Mouse (Mus musculus) splenic B cell, adult 2 months (primary cell): Measurements from ENCODE around the gene Mpped2.

Experiments used
- DNase-seq: peaks from one replicate; pipeline ENCODE4 v3.0.0-alpha.2; 2011; ENCODE audit warnings: low read depth, low spot score
- H3K27me3 ChIP-seq: 2 replicates; pipeline ENCODE4 v1.6.1; 2012; ENCODE audit warnings: mild to moderate bottlenecking, low read length, moderate library complexity, mixed read lengths; ENCODE audit not compliant: control insufficient read depth, poor library complexity, insufficient read depth, severe bottlenecking
- H3K36me3 ChIP-seq: 2 replicates; pipeline ENCODE4 v1.6.1; 2012; ENCODE audit warnings: mild to moderate bottlenecking, low read length, moderate library complexity, mixed read lengths; ENCODE audit not compliant: control insufficient read depth, poor library complexity, insufficient read depth, severe bottlenecking

Gene Mpped2

DNA sequence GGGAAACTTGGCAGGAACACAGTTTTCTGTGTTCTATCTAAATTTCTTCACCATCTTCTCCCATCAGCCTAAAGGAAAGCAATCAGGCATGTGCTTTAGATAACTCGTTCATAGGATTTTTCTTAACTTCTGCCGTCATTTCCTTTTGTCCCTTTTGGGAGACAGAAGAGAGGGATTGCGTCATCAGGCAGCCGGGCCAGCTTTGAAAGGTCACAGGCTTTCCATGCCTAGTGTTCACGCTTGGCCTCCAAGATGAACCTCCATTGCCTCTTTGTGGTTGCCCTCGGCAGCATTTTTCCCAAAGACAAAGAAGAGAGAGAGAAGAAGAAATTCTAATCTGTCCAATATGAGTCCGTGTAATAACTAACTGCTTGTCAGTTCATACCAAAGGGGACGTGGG, 95.0 kb downstream of the Mpped2 start:
- Histone ChIP-seq H3K36me3 (no peaks in the 10 kb centered on the region), H3K27me3 (no peaks in the 10 kb centered on the region)
- DNase-seq, result no peak

DNA sequence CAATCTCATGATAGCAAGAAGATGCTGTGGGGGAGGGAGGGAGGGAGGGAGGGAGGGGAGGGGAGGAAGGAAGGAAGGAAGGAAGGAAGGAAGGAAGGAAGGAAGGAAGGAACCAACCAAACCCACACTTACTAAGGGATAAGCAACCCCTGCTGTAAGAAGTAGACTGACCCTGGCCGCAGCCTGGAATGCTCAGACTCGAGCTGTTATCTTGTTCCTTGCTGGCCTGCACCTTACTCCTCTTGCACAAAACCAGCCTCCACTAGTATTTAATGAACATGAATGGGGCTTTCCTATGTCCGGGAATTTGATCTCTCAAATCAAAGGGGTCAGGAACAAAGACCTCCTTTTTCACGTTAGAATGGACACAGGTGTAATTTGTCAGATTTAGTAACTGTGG, 95.5 kb downstream of the Mpped2 start:
- no peak for DNase-seq
- H3K27me3 ChIP-seq, result no peaks in the 10 kb centered on the region

GRCm38 (mm10) chr2:106789694-106790328, 96.7 kb downstream of the Mpped2 start:
- Histone ChIP-seq H3K36me3 (no peaks in the 10 kb centered on the region), H3K27me3 (no peaks in the 10 kb centered on the region)
- DNase-seq, result no peak

More for the DNA sequence above, 95.5 kb downstream of the Mpped2 start:
- no peaks in the 10 kb centered on the region for H3K36me3 ChIP-seq

GRCm38 (mm10) chr2:106790329-106790701, 97.2 kb downstream of the Mpped2 start:
- DNase-seq, result no peak
- Histone ChIP-seq H3K27me3 (no peaks in the 10 kb centered on the region), H3K36me3 (no peaks in the 10 kb centered on the region)

DNA sequence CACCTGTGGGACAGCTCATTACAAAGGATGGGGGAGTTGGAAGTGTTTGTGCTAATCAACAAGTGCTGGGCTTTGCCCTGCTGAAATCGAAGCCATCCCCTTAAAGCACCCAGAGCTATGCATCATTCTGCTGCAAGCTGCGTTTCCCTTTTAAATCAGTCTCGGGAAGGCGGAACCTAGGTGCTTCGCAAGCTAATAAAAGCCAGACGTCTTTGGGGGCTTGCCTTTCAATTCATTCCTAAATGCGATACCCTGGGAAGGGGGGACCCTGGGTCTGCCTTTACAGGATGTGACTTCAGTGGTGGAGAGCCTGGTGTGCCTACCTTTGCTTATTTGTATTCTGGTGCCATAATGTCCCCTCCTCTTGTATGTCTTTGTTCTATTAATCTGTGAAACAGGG, 103.2 kb downstream of the Mpped2 start:
- DNase-seq, result no peak
- no peaks in the 10 kb centered on the region for H3K36me3 ChIP-seq
- H3K27me3 ChIP-seq, result no peaks in the 10 kb centered on the region

DNA sequence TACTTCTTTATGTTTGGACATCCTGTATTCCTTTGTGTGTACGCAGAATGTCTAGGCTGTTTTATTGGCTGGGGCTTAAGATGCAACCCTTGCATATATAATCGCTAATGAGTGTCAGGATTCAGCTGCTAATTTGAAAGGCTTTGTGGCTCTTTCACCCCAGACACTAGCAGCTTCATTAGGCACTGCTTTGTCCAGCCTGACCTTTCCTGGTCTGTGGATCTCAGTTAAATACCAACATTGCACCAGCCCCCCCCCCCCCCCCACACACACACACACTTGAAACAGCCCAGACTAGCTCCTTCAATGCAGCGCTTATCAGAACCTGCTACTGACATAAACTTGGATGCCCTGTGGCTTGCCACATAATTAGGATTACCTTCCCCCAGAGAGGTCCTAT, 104.8 kb downstream of the Mpped2 start:
- H3K27me3 ChIP-seq, result no peaks in the 10 kb centered on the region
- no peak for DNase-seq
- H3K36me3 ChIP-seq, result no peaks in the 10 kb centered on the region

- no peaks in the 10 kb centered on the region for H3K27me3 ChIP-seq
- no peak for DNase-seq
- H3K36me3 ChIP-seq, result no peaks in the 10 kb centered on the region
Observed at GRCm38 (mm10) chr2:106798824-106799223, 105.8 kb downstream of the Mpped2 start.

DNA sequence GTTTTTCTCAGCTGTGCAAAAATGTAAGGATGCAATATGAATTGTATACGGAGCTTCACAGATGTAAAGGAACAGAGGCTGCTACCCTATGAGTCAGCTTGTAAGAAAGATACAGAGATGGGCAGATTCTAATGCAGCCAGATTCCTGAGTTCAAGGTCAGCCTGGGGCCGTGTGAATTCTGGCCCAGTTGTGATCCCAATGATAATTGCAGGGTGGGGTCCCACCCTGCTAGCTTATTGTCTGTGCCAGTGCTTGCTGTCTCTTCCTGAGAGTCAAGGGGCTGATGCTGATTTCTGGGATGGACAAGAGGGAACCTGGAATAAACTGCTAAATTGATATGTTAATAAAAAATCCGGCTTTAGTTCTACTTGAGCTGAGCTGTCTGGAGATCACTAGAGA, 122.8 kb downstream of the Mpped2 start:
- Histone ChIP-seq H3K27me3 (no peaks in the 10 kb centered on the region), H3K36me3 (no peaks in the 10 kb centered on the region)
- DNase-seq, result no peak

- DNase-seq, result no peak
- no peaks in the 10 kb centered on the region for H3K36me3 ChIP-seq
- H3K27me3 ChIP-seq, result no peaks in the 10 kb centered on the region
Observed at GRCm38 (mm10) chr2:106821292-106821691, 128.2 kb downstream of the Mpped2 start.

GRCm38 (mm10) chr2:106821883-106822282, 128.8 kb downstream of the Mpped2 start:
- H3K27me3 ChIP-seq, result no peaks in the 10 kb centered on the region
- no peak for DNase-seq
- no peaks in the 10 kb centered on the region for H3K36me3 ChIP-seq

GRCm38 (mm10) chr2:106822540-106822939, 129.5 kb downstream of the Mpped2 start:
- H3K27me3 ChIP-seq, result no peaks in the 10 kb centered on the region
- no peaks in the 10 kb centered on the region for H3K36me3 ChIP-seq
- no peak for DNase-seq

DNA sequence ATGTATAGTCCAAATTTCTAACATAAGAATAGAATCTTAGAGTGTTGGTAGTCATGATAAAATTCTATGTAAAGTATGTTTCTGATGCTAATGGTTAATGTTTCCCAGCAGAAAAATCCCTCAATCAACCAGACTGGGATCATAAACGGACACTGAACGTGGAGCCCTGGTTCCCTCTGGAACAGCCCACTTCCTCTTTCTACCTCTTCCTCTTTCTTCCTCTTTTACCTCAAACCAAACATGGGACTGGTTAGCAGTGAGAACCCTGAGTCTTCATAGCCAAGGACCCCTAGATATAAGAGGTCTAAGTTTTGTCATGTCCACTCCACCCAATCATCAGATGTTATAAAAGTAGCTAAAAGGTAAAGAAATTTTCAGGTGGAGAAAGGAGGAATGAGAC, 132.4 kb downstream of the Mpped2 start:
- no peaks in the 10 kb centered on the region for H3K27me3 ChIP-seq
- DNase-seq, result no peak
- no peaks in the 10 kb centered on the region for H3K36me3 ChIP-seq

DNA sequence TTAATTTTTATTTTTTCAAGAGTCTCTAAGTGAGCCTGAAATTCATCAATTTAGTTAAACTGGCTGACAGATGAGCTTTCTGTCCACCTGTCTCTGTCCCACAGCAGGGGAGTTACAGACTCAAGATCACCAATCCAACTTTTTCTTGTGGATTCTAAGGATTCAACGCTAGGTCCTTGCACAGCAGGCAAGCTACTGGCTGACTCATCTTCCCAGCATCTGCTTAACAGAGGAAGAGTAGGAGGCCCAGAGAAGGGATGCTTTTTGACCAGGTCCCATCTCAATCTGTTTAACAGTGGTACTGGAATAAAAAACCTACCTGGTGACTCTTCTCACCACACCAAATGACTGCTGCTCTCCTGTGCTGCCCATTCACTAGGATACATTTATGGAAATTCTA, 133.0 kb downstream of the Mpped2 start:
- Histone ChIP-seq H3K27me3 (no peaks in the 10 kb centered on the region), H3K36me3 (no peaks in the 10 kb centered on the region)
- no peak for DNase-seq

DNA sequence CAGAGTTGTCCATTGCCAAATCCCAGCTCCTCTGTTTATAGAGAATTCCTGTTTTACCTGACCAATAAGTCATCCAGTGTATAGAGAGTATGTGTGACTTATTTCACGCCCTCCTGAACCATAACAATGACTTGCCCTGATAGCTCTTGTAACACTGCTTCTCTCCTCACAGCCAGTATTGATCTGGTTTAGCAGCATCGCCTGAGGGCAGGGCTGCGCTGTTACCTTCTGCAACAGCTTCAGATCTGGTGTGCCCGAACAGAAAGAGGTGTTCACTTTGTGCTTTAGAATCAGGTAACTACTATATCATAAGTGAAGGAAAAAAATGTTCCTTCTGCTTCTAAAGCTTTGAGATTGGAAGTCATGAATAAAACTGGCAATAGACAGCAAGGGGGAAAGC, 133.7 kb downstream of the Mpped2 start:
- Histone ChIP-seq H3K36me3 (no peaks in the 10 kb centered on the region), H3K27me3 (no peaks in the 10 kb centered on the region)
- no peak for DNase-seq

- DNase-seq, result no peak
- Histone ChIP-seq H3K27me3 (no peaks in the 10 kb centered on the region), H3K36me3 (no peaks in the 10 kb centered on the region)
Observed at GRCm38 (mm10) chr2:106828573-106829310, 135.7 kb downstream of the Mpped2 start.

GRCm38 (mm10) chr2:106829420-106829819, 136.4 kb downstream of the Mpped2 start:
- Histone ChIP-seq H3K36me3 (no peaks in the 10 kb centered on the region), H3K27me3 (no peaks in the 10 kb centered on the region)
- no peak for DNase-seq
